Mouse (Mus musculus) small intestine, adult 2 months (tissue): Measurements from ENCODE around the gene Wdr41. TPM values are rescaled to one million over a fixed set of nuclear protein-coding genes. Genes with fewer than 3 reads are reported as not detected.

Source experiments
- H3K27ac ChIP-seq: fragments of 200-500 bp; 2 replicates; pipeline ENCODE4 v1.5.1; 2012; ENCODE audit warnings: low read depth, low read length, control low read depth, inconsistent platforms; ENCODE audit not compliant: insufficient read depth
- H3K27me3 ChIP-seq: fragments of 200-500 bp; 2 replicates; pipeline ENCODE4 v1.6.1; 2012; ENCODE audit warnings: mild to moderate bottlenecking, moderate library complexity, low read length, inconsistent platforms; ENCODE audit not compliant: control insufficient read depth, insufficient read depth
- H3K36me3 ChIP-seq: fragments of 200-500 bp; 2 replicates; pipeline ENCODE4 v1.6.1; 2012; ENCODE audit warnings: mild to moderate bottlenecking, low read length, control low read depth, inconsistent platforms; ENCODE audit not compliant: control insufficient read depth, insufficient read depth
- H3K4me1 ChIP-seq: fragments of 200-500 bp; 2 replicates; pipeline ENCODE4 v1.6.1; 2012; ENCODE audit warnings: low read length, inconsistent platforms, mixed read lengths; ENCODE audit not compliant: control insufficient read depth, insufficient read depth, insufficient read length
- H3K4me3 ChIP-seq: fragments of 200-500 bp; 2 replicates; pipeline ENCODE4 v1.5.1; 2012; ENCODE audit warnings: low read depth, mild to moderate bottlenecking, control low read depth, inconsistent platforms, low read length, moderate library complexity
- CTCF ChIP-seq: fragments of 200-500 bp; IDR thresholded peaks from 2 replicates; pipeline ENCODE4 v1.5.1; 2012; ENCODE audit warnings: low read depth, mild to moderate bottlenecking, control low read depth, inconsistent platforms, low read length, moderate library complexity, mixed read lengths; ENCODE audit not compliant: insufficient replicate concordance, insufficient read length; ENCODE audit errors: extremely low read depth
- POLR2A ChIP-seq: fragments of 200-500 bp; IDR thresholded peaks from 2 replicates; pipeline ENCODE4 v1.6.1; 2012; ENCODE audit warnings: low read depth, mild to moderate bottlenecking, control low read depth, inconsistent platforms, low read length, moderate library complexity
- WGBS: fragments of 180-500 bp; shearing (Covaris S2); methylation state at CpG from one replicate; pipeline ENCODE4 v1.1.7; 2018; 5-methylcytosine and 5-hydroxymethylcytosine counted together
- polyA plus RNA-seq: library from polyadenylated mRNA; depleted of rRNA; stranded (reverse); fragments of >200 nt; gene quantifications from 2 replicates; pipeline ENCODE4 v1.2.3, GENCODE M21; 2012; rRNA removed

Wdr41 gene
- polyA plus RNA-seq, 1 experiment: 5.9 TPM

- 97% methylated on average over 1 of the region's 1 CpGs for WGBS
- TF ChIP-seq POLR2A (no peak), CTCF (no peak)
These were observed 79.7 kb downstream of the Wdr41 start for GRCm38 (mm10) chr13:95055742-95056388.

GRCm38 (mm10) chr13:95056501-95057280, 80.5 kb downstream of the Wdr41 start:
- Histone ChIP-seq H3K4me1 (no peaks in the 10 kb centered on the region), H3K27me3 (no peaks in the 10 kb centered on the region), H3K27ac (no peak overlapping the region), H3K4me3 (no peak overlapping the region), H3K36me3 (no peaks in the 10 kb centered on the region)
- TF ChIP-seq POLR2A (no peak), CTCF (no peak)
- 87% methylated on average over 11 of the region's 11 CpGs for WGBS

More at GRCm38 (mm10) chr13:95055742-95056388, 79.7 kb downstream of the Wdr41 start:
- H3K27me3 ChIP-seq: no peaks in the 10 kb centered on the region
- H3K4me3 ChIP-seq: no peak overlapping the region
- no peaks in the 10 kb centered on the region for H3K36me3 ChIP-seq
- no peaks in the 10 kb centered on the region for H3K4me1 ChIP-seq
- no peak overlapping the region for H3K27ac ChIP-seq

GRCm38 (mm10) chr13:95058885-95059284, 82.7 kb downstream of the Wdr41 start:
- Histone ChIP-seq H3K4me3 (no peak overlapping the region), H3K4me1 (no peaks in the 10 kb centered on the region), H3K27ac (no peak overlapping the region), H3K27me3 (no peaks in the 10 kb centered on the region), H3K36me3 (no peaks in the 10 kb centered on the region)
- WGBS: 85% methylated on average over 4 of the region's 4 CpGs
- no peak for TF ChIP-seq POLR2A
- no peak for TF ChIP-seq CTCF

- Histone ChIP-seq H3K4me1 (no peaks in the 10 kb centered on the region), H3K36me3 (no peaks in the 10 kb centered on the region), H3K27me3 (no peaks in the 10 kb centered on the region), H3K4me3 (no peak overlapping the region), H3K27ac (no peak overlapping the region)
- WGBS: 74% methylated on average over 4 of the region's 4 CpGs
- TF ChIP-seq CTCF (no peak), POLR2A (no peak)
These were observed 87.4 kb downstream of the Wdr41 start for GRCm38 (mm10) chr13:95063390-95064017.

- H3K27me3 ChIP-seq: no peaks in the 10 kb centered on the region
- H3K4me1 ChIP-seq: no peaks in the 10 kb centered on the region
- TF ChIP-seq POLR2A: no peak
- no peak overlapping the region for H3K4me3 ChIP-seq
- no peak overlapping the region for H3K27ac ChIP-seq
- no peaks in the 10 kb centered on the region for H3K36me3 ChIP-seq
- WGBS: 64% methylated on average over 6 of the region's 6 CpGs
These were observed 91.7 kb downstream of the Wdr41 start for GRCm38 (mm10) chr13:95067854-95068253.

GRCm38 (mm10) chr13:95070268-95070667, 94.1 kb downstream of the Wdr41 start:
- Histone ChIP-seq H3K27me3 (no peaks in the 10 kb centered on the region), H3K27ac (no peak overlapping the region), H3K4me3 (no peak overlapping the region), H3K36me3 (no peaks in the 10 kb centered on the region), H3K4me1 (no peaks in the 10 kb centered on the region)
- no peak for TF ChIP-seq CTCF
- no peak for TF ChIP-seq POLR2A

Other genes starting within 250 kb of the Wdr41 start
- 0.30 and 0.91 TPM in 2 replicates for gene Tbca, start 187.4 kb upstream of the Wdr41 start, polyA plus RNA-seq
- gene Otp, start 100.7 kb upstream of the Wdr41 start, polyA plus RNA-seq: not detected in 2 replicates